Mouse (Mus musculus): ENCODE results near the gene Dpp7.

The Dpp7 gene

DNA sequence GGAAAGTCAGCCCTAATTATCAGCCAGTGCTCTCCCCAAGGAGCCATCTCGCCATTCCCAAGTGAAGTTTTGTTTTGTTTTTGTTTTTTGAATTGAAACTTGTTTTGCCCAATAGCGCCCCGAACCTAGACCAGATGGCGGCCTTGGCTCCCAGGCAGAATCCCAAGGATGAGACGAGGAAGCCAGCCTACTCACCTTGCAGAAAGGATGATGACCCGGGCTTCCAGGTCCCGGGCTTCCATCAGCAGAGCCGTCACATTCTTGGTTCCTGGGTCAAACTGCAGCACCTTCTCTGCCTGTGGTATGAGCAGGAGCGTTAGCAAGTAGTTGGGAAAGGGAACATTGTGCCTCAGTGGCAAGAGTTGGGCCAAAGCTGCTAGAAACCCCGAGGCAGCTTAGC, 46.0 kb downstream of the Dpp7 start:
- DNase-seq = peak in 1 of 2 experiments; percentile 58

DNA sequence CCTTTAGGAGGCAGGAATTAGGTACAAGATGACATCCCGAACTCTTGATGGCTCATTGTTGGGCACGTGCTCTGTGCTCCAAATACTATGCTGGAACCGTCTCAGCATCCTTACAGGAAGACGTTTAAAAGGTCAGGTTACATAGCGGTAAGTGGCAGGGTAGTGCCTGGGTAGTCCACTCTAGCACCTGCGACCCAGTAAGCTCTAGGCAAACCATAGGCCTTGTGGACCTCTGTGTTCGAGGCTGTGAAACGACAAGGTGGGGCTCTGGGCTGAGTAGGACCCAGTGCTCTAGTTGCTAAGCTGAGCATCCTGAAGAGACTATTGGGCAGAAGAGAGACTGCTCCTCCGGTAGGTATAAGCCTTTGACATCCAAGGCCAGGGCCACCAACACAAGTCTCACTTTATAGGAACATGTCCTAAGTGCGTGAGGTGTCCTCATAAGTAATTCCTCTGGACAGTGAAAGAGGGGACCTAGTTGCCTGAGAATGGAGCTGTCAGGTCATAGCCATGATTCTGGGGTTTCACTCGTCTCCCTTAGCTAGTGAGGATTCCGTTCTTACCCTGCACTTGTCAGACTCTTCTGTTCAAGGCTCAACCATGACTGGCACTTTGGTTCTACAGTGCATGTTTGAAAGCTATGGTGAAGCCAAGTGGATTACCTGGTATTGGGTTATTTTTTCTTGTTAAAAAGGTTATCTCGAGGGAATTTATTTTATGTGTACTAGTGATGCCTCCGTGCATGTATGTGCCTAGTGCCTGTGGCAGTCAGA, 50.4 kb downstream of the Dpp7 start:
- no peak for DNase-seq

DNA sequence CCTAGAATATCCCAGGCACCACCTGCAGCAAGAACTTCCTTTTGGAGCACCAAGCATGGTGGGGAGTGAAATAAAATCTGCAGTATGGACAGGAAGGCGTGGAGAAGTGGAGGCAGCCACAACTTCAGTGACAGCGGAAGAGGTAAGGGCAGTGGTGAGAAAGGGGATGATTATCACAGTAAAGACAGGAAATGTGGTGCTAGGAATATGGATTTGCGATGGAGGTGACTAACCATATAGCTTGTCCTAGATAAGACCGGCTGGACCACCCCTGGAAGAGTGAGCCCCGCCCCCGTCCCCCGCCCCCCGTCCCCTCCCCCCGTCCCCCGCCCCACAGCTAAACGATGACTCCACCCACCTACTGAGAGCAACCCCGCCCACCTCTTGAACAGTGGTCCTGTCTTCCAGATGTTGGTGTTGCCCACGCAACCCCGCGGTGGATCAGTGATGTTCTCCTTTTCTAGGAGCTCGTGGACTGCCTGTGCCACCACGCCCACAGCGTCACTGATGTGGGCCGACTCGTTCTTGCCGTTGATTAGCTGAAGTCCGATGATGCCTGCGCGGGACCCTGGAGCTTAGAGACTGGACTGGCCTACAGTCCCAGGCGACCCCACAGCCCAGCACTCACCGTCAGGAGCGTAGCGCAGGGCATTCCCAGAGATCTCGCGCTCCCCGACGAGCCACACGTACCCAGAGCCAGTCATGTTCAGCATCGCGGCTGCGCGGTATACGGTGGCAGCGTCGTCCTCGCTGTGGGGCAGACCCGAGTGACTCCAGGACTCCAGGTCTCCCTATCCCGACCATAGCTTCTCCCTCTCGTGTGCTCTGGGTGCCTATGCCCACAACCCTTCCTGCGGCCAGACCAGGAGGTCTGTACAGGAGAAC, 51.3 kb downstream of the Dpp7 start:
- DNase-seq = peak; percentile 55 to 57

DNA sequence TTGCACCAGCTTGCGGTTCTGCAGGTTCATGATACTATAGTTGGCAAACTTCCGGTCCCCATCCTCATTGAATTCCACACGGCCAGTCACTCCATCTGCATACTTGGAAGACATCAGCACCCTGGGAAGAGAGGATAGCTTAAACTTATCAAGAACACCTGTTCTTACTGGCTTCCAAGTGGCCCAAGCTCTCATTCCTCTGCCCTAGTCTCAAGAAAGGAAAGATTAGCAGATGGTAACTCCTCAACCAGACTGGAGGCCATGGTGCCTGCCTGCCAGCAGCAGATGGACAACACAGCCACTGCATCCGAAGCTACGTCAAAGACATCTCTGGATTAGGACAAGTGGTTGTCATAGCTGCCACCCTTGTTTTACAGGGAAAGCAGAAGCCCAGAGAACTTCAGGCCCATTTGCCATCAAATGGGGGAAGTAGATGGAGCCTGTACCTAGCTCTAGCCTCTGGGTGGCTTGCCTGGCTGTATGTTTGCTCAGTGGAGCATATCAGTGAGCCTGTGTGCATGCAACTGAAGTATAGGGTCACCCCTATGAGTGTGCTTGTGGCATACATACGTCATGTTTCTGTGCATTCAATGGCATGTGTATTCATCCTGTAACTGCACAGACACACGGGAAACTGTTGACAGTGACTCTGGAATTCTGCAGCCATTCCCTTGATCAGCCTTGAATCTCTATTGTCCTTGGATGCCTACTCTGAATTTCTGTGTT, 52.1 kb downstream of the Dpp7 start:
- DNase-seq = peak; percentile 77 to 82

DNA sequence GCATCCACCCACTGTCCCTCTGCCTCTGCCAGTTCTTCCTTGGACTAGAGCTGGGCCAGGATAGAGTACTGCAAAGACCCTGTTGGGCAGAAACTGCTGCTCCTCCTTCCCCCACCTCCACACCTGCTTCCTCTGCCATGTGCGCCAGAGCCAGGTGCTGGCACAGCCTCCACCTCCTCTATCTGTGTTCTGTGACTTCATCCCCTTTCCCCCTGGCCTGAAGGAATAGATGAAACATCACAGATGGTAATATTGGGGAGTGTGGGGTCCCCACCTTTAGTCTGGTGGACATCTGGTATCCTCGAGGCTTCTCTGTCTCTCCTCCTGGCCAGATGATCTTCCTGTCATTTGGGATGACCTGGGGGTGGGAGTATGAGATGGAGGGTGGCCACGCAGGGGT, 52.7 kb downstream of the Dpp7 start:
- peak in 1 of 2 experiments; percentile 50 for DNase-seq

All from cerebellum, postnatal 14 days (tissue).